Mouse (Mus musculus) spleen, adult 2 months (tissue): ENCODE results near the gene Tnrc6a. TPM values are rescaled to one million over a fixed set of nuclear protein-coding genes. Genes with fewer than 3 reads are reported as not detected.

Source experiments
- DNase-seq, 2 experiments: peaks; one replicate each; pipeline versions ENCODE4 v3.0.0 to v3.0.0-alpha.2; 2012 to 2021; ENCODE audit warnings: low spot score in 2 of 2, low read depth in 1 of 2
- H3K27ac ChIP-seq: fragments of 200-500 bp; 2 replicates; pipeline ENCODE4 v1.5.1; 2012; ENCODE audit warnings: low read length, inconsistent platforms; ENCODE audit not compliant: insufficient read depth
- H3K27me3 ChIP-seq: fragments of 200-500 bp; 2 replicates; pipeline ENCODE4 v1.6.1; 2012; ENCODE audit warnings: mild to moderate bottlenecking, moderate library complexity, low read length, inconsistent platforms; ENCODE audit not compliant: control insufficient read depth, insufficient read depth
- H3K36me3 ChIP-seq: fragments of 200-500 bp; 2 replicates; pipeline ENCODE4 v1.6.1; 2012; ENCODE audit warnings: mild to moderate bottlenecking, low read length, inconsistent platforms; ENCODE audit not compliant: control insufficient read depth, insufficient read depth
- H3K4me1 ChIP-seq: fragments of 200-500 bp; 2 replicates; pipeline ENCODE4 v1.6.1; 2011; ENCODE audit warnings: inconsistent platforms; ENCODE audit not compliant: control insufficient read depth, insufficient read depth, insufficient read length
- H3K4me3 ChIP-seq: fragments of 200-500 bp; 2 replicates; pipeline ENCODE4 v1.5.1; 2011; ENCODE audit warnings: mild to moderate bottlenecking, inconsistent platforms; ENCODE audit not compliant: insufficient read depth, insufficient read length; ENCODE audit errors: extremely low read depth
- CTCF ChIP-seq: fragments of 200-500 bp; IDR thresholded peaks from 2 replicates; pipeline ENCODE4 v1.5.1; 2011; ENCODE audit warnings: mild to moderate bottlenecking, inconsistent platforms; ENCODE audit not compliant: insufficient read depth, insufficient read length, insufficient replicate concordance; ENCODE audit errors: extremely low read depth
- POLR2A ChIP-seq: fragments of 200-500 bp; IDR thresholded peaks from 2 replicates; pipeline ENCODE4 v1.6.1; 2011; ENCODE audit warnings: low read depth, low read length, inconsistent platforms
- WGBS: fragments of 180-500 bp; shearing (Covaris S2); methylation state at CpG from one replicate; pipeline ENCODE4 v1.1.7; 2018; 5-methylcytosine and 5-hydroxymethylcytosine counted together
- polyA plus RNA-seq: library from polyadenylated mRNA; depleted of rRNA; stranded (reverse); fragments of >200 nt; gene quantifications from 2 replicates; pipeline ENCODE4 v1.2.3, GENCODE M21; 2012

Tnrc6a gene
- polyA plus RNA-seq, 1 experiment = 33.2 TPM

DNA sequence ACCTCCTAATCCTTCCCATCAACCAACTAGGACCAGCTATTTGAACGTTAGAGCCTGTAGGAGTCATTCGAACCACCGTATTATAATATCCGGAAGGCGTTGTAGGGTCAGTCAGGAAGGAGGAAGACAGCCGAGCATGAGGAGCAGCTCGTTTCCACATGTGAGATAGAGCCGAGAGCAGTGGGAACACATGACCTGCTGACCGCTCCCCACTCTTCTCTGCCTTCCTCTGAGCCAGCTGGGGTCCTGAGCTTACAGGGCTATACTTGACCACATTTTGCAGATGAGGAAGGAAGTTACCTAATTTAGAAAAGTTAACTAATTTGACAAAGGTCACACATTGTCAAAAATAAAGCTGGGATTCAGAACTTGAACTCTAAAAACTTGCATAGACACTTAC is 25.2 kb downstream of the Tnrc6a start:
- peaks cover 6% of the 10 kb centered on the region for H3K36me3 ChIP-seq
- H3K4me1 ChIP-seq = no peaks in the 10 kb centered on the region; the same call in 1 of the 2 replicates
- no peak overlapping the region for H3K27ac ChIP-seq
- DNase-seq = no peak
- TF ChIP-seq CTCF (no peak), POLR2A (no peak)
- no peaks in the 10 kb centered on the region for H3K27me3 ChIP-seq
- H3K4me3 ChIP-seq = no peak overlapping the region
- WGBS = 41% methylated on average over 9 of the region's 9 CpGs

DNA sequence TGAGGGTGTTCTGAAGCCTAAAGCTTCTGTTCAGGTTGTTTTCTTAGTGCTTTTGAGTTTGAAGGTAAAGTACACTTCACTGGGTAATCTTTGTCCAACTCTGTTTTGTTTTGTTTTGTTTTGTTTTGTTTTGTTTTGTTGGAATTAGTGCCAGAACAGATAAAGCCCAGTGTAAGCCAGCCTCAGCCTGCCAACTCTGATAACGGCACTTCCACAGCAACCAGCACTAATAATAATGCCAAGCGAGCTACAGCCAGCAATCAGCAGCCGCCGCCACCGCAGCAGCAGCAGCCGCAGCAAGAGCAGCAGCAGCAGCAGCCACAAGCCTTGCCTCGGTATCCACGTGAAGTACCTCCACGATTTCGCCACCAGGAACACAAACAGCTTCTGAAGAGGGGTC is 38.7 kb downstream of the Tnrc6a start:
- 94% methylated on average over 10 of the region's 10 CpGs for WGBS
- peaks cover 33% of the 10 kb centered on the region for H3K36me3 ChIP-seq
- TF ChIP-seq CTCF (no peak), POLR2A (no peak)
- H3K4me3 ChIP-seq = no peak overlapping the region
- no peaks in the 10 kb centered on the region for H3K4me1 ChIP-seq
- DNase-seq = no peak
- no peaks in the 10 kb centered on the region for H3K27me3 ChIP-seq
- no peak overlapping the region for H3K27ac ChIP-seq

GRCm38 (mm10) chr7:123167436-123167835 is 43.8 kb downstream of the Tnrc6a start:
- H3K4me1 ChIP-seq = no peaks in the 10 kb centered on the region
- H3K27ac ChIP-seq = no peak overlapping the region
- H3K27me3 ChIP-seq = no peaks in the 10 kb centered on the region
- no peak for DNase-seq
- WGBS = 94% methylated on average over 2 of the region's 2 CpGs
- H3K4me3 ChIP-seq = no peak overlapping the region
- TF ChIP-seq POLR2A (no peak), CTCF (no peak)
- peaks cover 58% of the 10 kb centered on the region for H3K36me3 ChIP-seq

DNA sequence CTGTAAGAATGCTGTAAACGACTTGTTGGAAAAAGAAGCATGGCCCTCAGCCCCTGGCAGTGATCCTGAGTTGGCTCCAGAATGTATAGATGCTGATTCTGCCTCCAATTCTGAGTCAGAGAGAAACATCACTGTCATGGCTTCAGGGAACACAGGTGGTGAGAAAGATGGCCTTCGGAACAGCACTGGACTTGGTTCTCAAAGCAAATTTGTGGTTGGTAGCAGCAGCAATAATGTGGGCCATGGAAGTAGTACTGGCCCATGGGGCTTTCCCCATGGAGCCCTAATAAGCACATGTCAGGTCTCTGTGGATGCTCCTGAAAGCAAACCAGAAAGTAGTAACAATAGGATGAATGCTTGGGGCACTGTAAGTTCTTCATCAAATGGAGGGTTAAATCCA is 45.9 kb downstream of the Tnrc6a start:
- no peak for DNase-seq

DNA sequence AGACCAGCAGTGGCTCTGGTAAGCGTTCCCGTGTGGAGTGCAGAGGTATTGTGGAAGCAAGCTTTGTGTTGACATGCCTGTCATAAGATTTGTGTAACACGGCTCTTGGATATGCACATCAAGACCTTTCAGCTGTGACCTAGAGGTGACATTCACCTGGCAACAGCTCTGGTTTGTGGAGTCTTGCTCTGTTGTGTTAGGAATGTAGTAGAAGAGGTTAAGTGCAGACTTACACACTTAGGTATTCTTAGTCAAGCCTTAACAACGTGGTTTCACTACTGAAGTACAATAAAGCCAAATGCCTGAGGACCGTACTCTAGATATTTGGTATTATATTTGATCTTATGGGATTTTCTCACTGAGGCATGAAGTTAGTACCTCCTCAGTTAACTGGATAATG is 48.4 kb downstream of the Tnrc6a start:
- no peak overlapping the region for H3K27ac ChIP-seq
- H3K27me3 ChIP-seq = no peaks in the 10 kb centered on the region
- no peak overlapping the region for H3K4me3 ChIP-seq
- H3K36me3 ChIP-seq = peaks cover 51% of the 10 kb centered on the region
- WGBS = 95% methylated on average over 5 of the region's 5 CpGs
- DNase-seq = no peak
- TF ChIP-seq CTCF (no peak), POLR2A (no peak)
- no peaks in the 10 kb centered on the region for H3K4me1 ChIP-seq

More for the DNA sequence above, 45.9 kb downstream of the Tnrc6a start:
- Histone ChIP-seq H3K27me3 (no peaks in the 10 kb centered on the region), H3K36me3 (peaks cover 57% of the 10 kb centered on the region), H3K27ac (no peak overlapping the region), H3K4me3 (no peak overlapping the region), H3K4me1 (no peaks in the 10 kb centered on the region)
- TF ChIP-seq POLR2A = no peak
- TF ChIP-seq CTCF = no peak
- WGBS = 90% methylated on average over 2 of the region's 2 CpGs

DNA sequence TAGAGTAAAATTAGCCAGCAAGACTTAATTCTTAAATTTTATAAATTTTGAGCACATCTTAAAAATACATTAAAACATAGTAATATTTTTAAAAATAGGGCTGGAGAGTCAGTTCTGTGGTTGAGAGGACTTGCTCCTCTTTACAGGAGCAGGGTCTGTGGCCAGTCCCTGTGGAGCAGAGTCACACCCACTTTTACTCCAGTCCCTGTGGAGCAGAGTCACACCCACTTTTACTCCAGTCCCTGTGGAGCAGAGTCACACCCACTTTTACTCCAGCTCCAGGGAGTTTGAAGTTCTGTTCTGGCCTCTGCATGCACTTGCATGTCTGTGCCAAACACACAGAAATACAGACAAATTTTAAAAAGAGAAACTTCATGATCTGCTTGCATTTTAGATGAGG is 53.5 kb downstream of the Tnrc6a start:
- TF ChIP-seq POLR2A (no peak), CTCF (no peak)
- no peak overlapping the region for H3K4me3 ChIP-seq
- H3K27me3 ChIP-seq = no peaks in the 10 kb centered on the region
- DNase-seq = no peak
- no peak overlapping the region for H3K27ac ChIP-seq
- peaks cover 45% of the 10 kb centered on the region for H3K36me3 ChIP-seq
- no peaks in the 10 kb centered on the region for H3K4me1 ChIP-seq

DNA sequence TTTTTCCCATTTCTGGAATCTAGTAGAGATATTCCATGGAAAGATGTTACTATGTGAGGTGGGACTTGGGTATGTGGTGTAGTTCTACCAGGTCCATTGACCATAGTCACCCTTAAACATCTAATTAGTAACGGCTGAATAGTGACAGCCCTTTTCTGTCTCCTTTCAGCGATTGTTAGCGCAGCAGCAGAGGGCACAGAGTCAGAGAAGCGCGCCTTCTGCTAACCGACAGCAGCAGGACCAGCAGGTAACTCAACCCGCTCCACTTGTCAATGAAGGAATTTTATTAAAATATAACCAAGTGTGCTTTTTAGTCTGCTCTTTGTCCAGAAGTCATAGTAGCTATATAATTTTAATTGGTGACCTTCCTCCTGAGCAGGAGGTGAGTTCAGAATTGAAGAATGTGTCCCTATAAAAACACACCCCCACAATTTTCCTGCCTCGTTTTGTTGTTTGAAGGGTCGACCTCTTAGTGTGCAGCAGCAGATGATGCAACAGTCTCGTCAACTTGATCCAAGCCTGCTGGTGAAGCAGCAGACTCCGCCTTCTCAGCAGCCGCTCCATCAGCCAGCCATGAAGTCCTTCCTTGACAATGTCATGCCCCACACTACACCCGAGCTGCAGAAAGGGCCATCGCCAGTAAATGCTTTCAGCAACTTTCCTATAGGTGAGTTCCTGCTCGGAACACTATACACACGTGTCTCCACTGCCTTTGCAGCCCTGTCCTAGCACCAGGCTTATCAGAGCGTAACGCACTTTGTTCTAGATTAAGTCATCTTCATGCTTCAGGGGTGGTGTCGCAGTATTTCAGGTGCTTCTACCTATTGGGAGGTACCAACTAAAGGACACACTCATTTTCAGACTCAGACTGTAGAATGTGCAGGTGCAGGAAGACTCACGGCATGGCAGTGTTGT is 58.4 kb downstream of the Tnrc6a start:
- Histone ChIP-seq H3K27me3 (no peaks in the 10 kb centered on the region), H3K27ac (no peak overlapping the region), H3K36me3 (peaks cover 51% of the 10 kb centered on the region), H3K4me3 (no peak overlapping the region), H3K4me1 (no peaks in the 10 kb centered on the region)
- TF ChIP-seq POLR2A (no peak), CTCF (no peak)
- no peak for DNase-seq
- 93% methylated on average over 20 of the region's 20 CpGs for whole genome bisulfite sequencing
